Mouse (Mus musculus) mesoderm, embryonic 11.5 days (tissue): ENCODE results near the gene Adprhl1.

ENCODE experiments used
- DNase-seq: peaks from one replicate; pipeline ENCODE4 v3.0.0-alpha.2; 2012; ENCODE audit warnings: low read depth, low spot score

Adprhl1 gene

GRCm38 (mm10) chr8:13254019-13254418 is at the start of gene Adprhl1:
Gene Adprhl1 (minus strand): TSS chr8:13254162.
- peak; percentile 73 for DNase-seq

GRCm38 (mm10) chr8:13301036-13301435 is 47.1 kb upstream of the Adprhl1 start:
- no peak for DNase-seq

- no peak for DNase-seq
Measured at GRCm38 (mm10) chr8:13299571-13299970, 45.6 kb upstream of the Adprhl1 start.

GRCm38 (mm10) chr8:13293677-13294470 is 39.9 kb upstream of the Adprhl1 start:
- no peak for DNase-seq

- DNase-seq, result peak; percentile 81
Measured at GRCm38 (mm10) chr8:13292364-13292763, 38.4 kb upstream of the Adprhl1 start.

- DNase-seq, result no peak
Measured at GRCm38 (mm10) chr8:13288646-13289045, 34.7 kb upstream of the Adprhl1 start.

- peak; percentile 97 for DNase-seq
Measured at GRCm38 (mm10) chr8:13287692-13288623, 34.0 kb upstream of the Adprhl1 start, which contains the start of the genes Dcun1d2 and Tmco3. Gene Dcun1d2 (minus strand): TSS chr8:13288131. Gene Tmco3 (plus strand): TSS chr8:13288190.

GRCm38 (mm10) chr8:13287304-13287691 is 33.3 kb upstream of the Adprhl1 start:
- peak; percentile 84 for DNase-seq

GRCm38 (mm10) chr8:13283200-13283599 is 29.2 kb upstream of the Adprhl1 start:
- no peak for DNase-seq

GRCm38 (mm10) chr8:13276941-13277447 is 23.0 kb upstream of the Adprhl1 start:
- no peak for DNase-seq

- DNase-seq, result no peak
Measured at GRCm38 (mm10) chr8:13272834-13273233, 18.9 kb upstream of the Adprhl1 start.

- DNase-seq, result no peak
Measured at GRCm38 (mm10) chr8:13267566-13267965, 13.6 kb upstream of the Adprhl1 start.

- no peak for DNase-seq
Measured at GRCm38 (mm10) chr8:13263376-13263775, 9.4 kb upstream of the Adprhl1 start.

- no peak for DNase-seq
Measured at GRCm38 (mm10) chr8:13253413-13253812, 549 bp downstream of the Adprhl1 start.

- DNase-seq, result no peak
Measured at GRCm38 (mm10) chr8:13252837-13253236, 1.1 kb downstream of the Adprhl1 start.

- no peak for DNase-seq
Measured at GRCm38 (mm10) chr8:13244343-13244880, 9.6 kb downstream of the Adprhl1 start.

- DNase-seq, result no peak
Measured at GRCm38 (mm10) chr8:13242985-13243870, 10.7 kb downstream of the Adprhl1 start.

- DNase-seq, result no peak
Measured at GRCm38 (mm10) chr8:13240691-13241090, 13.3 kb downstream of the Adprhl1 start.

- DNase-seq, result no peak
Measured at GRCm38 (mm10) chr8:13240055-13240454, 13.9 kb downstream of the Adprhl1 start.

- DNase-seq, result no peak
Measured at GRCm38 (mm10) chr8:13234803-13235202, 19.2 kb downstream of the Adprhl1 start.

- no peak for DNase-seq
Measured at GRCm38 (mm10) chr8:13230471-13230870, 23.5 kb downstream of the Adprhl1 start.
